Mouse (Mus musculus) small intestine, adult 2 months (tissue): ENCODE measurements at regions not wholly inside any gene's neighbourhood (a gene's known extent, or its start where the extent isn't known, plus 50 kb on each side); places are given as distances from the start of the nearest gene placed in this dataset.

Source experiments
- CTCF ChIP-seq: fragments of 200-500 bp; IDR thresholded peaks from 2 replicates; pipeline ENCODE4 v1.5.1; 2012; ENCODE audit warnings: low read depth, mild to moderate bottlenecking, control low read depth, inconsistent platforms, low read length, moderate library complexity, mixed read lengths; ENCODE audit not compliant: insufficient replicate concordance, insufficient read length; ENCODE audit errors: extremely low read depth
- POLR2A ChIP-seq: fragments of 200-500 bp; IDR thresholded peaks from 2 replicates; pipeline ENCODE4 v1.6.1; 2012; ENCODE audit warnings: low read depth, mild to moderate bottlenecking, control low read depth, inconsistent platforms, low read length, moderate library complexity

- no peak for TF ChIP-seq POLR2A
- no peak for TF ChIP-seq CTCF
Observed at GRCm38 (mm10) chr7:136838971-136839370, 55.4 kb upstream of the Mgmt start.
